In genomic region chr4:94361528-94362217, GRCm38 (mm10) we compare ENCODE assay signal across 12 mouse cellular contexts.
A peak's percentile ranks its signal among the peaks of the same experiment; 100 is the strongest.
DNase-seq lines count a peak whose midpoint lies in the region; ATAC-seq and TF ChIP-seq lines count a peak whose summit lies in the region.
"Had no signal": no experiment of that assay in that cellular context is flagged by ENCODE, and none has a peak within 500 bp of the region (broad histone marks: within the 10 kb centered on the region; RNA-seq: fewer than 3 reads in every experiment).

No protein-coding gene starts in this region.

- no peak for ATAC-seq in kidney, postnatal 0 days (replicated peaks; ENCODE audit: low FRiP score, low read depth)
- 0 out of 2 replicates have a peak, but pooled peaks have one; percentile 20 for ATAC-seq in forebrain, postnatal 0 days
- peak; percentile 52; the same call in 1 of the 2 replicates for ATAC-seq in midbrain, embryonic 11.5 days (ENCODE audit: low FRiP score)
- peak; percentile 45; the same call in 1 of the 2 replicates for ATAC-seq in neural tube, embryonic 15.5 days (ENCODE audit: low FRiP score)
- no peak for ATAC-seq in erythroblast, adult 5-6 weeks (replicated peaks; ENCODE audit: low FRiP score, poor library complexity, severe bottlenecking)
- no peak for ATAC-seq in intestine, postnatal 0 days

- no peak for TF ChIP-seq CTCF in kidney, postnatal 0 days (IDR thresholded peaks at IDR 0.05; ENCODE audit: low read depth)
- no peak for TF ChIP-seq CTCF in forebrain, postnatal 0 days (IDR thresholded peaks at IDR 0.05; ENCODE audit: low read depth)
- no peak for TF ChIP-seq CTCF in intestine, postnatal 0 days (IDR thresholded peaks at IDR 0.05; ENCODE audit: low read depth)

- no peaks in the 10 kb centered on the region for H3K9me3 ChIP-seq in kidney, postnatal 0 days (replicated peaks; ENCODE audit: low read length)
- no peaks in the 10 kb centered on the region for H3K9me3 ChIP-seq in forebrain, postnatal 0 days (ENCODE audit: low read length)
- no peaks in the 10 kb centered on the region for H3K9me3 ChIP-seq in midbrain, embryonic 11.5 days (ENCODE audit: control insufficient read depth, low read length)
- no peaks in the 10 kb centered on the region for H3K9me3 ChIP-seq in neural tube, embryonic 15.5 days (replicated peaks)
- H3K9me3 ChIP-seq in intestine, postnatal 0 days (ENCODE audit: control insufficient read depth), result no peaks in the 10 kb centered on the region
- H3K9me3 ChIP-seq: embryonic facial prominence, embryonic 12.5 days; heart, embryonic 15.5 days had no signal

- 36% methylated on average over 12 of the region's 12 CpGs for WGBS in kidney, postnatal 0 days
- 23% methylated on average over 12 of the region's 12 CpGs for WGBS in forebrain, postnatal 0 days
- WGBS in midbrain, embryonic 11.5 days, result 47% methylated on average over 12 of the region's 12 CpGs
- WGBS in neural tube, embryonic 15.5 days, result 15% methylated on average over 12 of the region's 12 CpGs
- WGBS in intestine, postnatal 0 days, result 75% methylated on average over 12 of the region's 12 CpGs

- H3K4me1 ChIP-seq in kidney, postnatal 0 days (replicated peaks; ENCODE audit: insufficient read depth, low read length), result no peaks in the 10 kb centered on the region
- no peaks in the 10 kb centered on the region for H3K4me1 ChIP-seq in forebrain, postnatal 0 days (ENCODE audit: insufficient read depth)
- H3K4me1 ChIP-seq in midbrain, embryonic 11.5 days (ENCODE audit: control insufficient read depth, insufficient read depth, low read length), result peaks cover 6% of the 10 kb centered on the region
- peaks cover 17% of the 10 kb centered on the region for H3K4me1 ChIP-seq in neural tube, embryonic 15.5 days
- no peaks in the 10 kb centered on the region for H3K4me1 ChIP-seq in intestine, postnatal 0 days (replicated peaks; ENCODE audit: control insufficient read depth, insufficient read depth, low read length)
- H3K4me1 ChIP-seq: embryonic facial prominence, embryonic 12.5 days; heart, embryonic 15.5 days had no signal

- H3K27me3 ChIP-seq in kidney, postnatal 0 days (ENCODE audit: insufficient read depth, low read length), result no peaks in the 10 kb centered on the region
- no peaks in the 10 kb centered on the region for H3K27me3 ChIP-seq in forebrain, postnatal 0 days (ENCODE audit: insufficient read depth, low read length)
- H3K27me3 ChIP-seq in midbrain, embryonic 11.5 days (ENCODE audit: control insufficient read depth, insufficient read depth, low read length), result no peaks in the 10 kb centered on the region
- H3K27me3 ChIP-seq in neural tube, embryonic 15.5 days (replicated peaks), result no peaks in the 10 kb centered on the region
- H3K27me3 ChIP-seq in intestine, postnatal 0 days (replicated peaks; ENCODE audit: control insufficient read depth, insufficient read depth, low read length), result no peaks in the 10 kb centered on the region
- H3K27me3 ChIP-seq: embryonic facial prominence, embryonic 12.5 days; heart, embryonic 15.5 days had no signal

- H3K36me3 ChIP-seq in kidney, postnatal 0 days (ENCODE audit: insufficient read depth, low read length), result no peaks in the 10 kb centered on the region
- H3K36me3 ChIP-seq in forebrain, postnatal 0 days (ENCODE audit: insufficient read depth), result no peaks in the 10 kb centered on the region
- no peaks in the 10 kb centered on the region for H3K36me3 ChIP-seq in midbrain, embryonic 11.5 days (ENCODE audit: control insufficient read depth, insufficient read depth, low read length)
- H3K36me3 ChIP-seq in neural tube, embryonic 15.5 days, result no peaks in the 10 kb centered on the region
- no peaks in the 10 kb centered on the region for H3K36me3 ChIP-seq in intestine, postnatal 0 days (ENCODE audit: control insufficient read depth, insufficient read depth)
- H3K36me3 ChIP-seq: embryonic facial prominence, embryonic 12.5 days; heart, embryonic 15.5 days had no signal

- H3K4me2 ChIP-seq in kidney, postnatal 0 days (ENCODE audit: low read length), result peak overlapping the region; percentile 23; the same call in 1 of the 2 replicates
- H3K4me2 ChIP-seq in forebrain, postnatal 0 days (ENCODE audit: low read depth), result no peak overlapping the region; the same call in 1 of the 2 replicates
- H3K4me2 ChIP-seq in midbrain, embryonic 11.5 days, result no peak overlapping the region
- peak overlapping the region; percentile 43 for H3K4me2 ChIP-seq in neural tube, embryonic 15.5 days
- H3K4me2 ChIP-seq in intestine, postnatal 0 days (replicated peaks; ENCODE audit: low read depth), result no peak overlapping the region
- H3K4me2 ChIP-seq: embryonic facial prominence, embryonic 12.5 days; heart, embryonic 15.5 days had no signal

- no peak overlapping the region for H3K9ac ChIP-seq in kidney, postnatal 0 days (ENCODE audit: low read depth, low read length)
- no peak overlapping the region for H3K9ac ChIP-seq in forebrain, postnatal 0 days
- H3K9ac ChIP-seq in midbrain, embryonic 11.5 days (ENCODE audit: low read length), result no peak overlapping the region
- no peak overlapping the region for H3K9ac ChIP-seq in neural tube, embryonic 15.5 days (replicated peaks)
- no peak overlapping the region for H3K9ac ChIP-seq in intestine, postnatal 0 days (ENCODE audit: low read depth, low read length)
- H3K9ac ChIP-seq: embryonic facial prominence, embryonic 12.5 days; heart, embryonic 15.5 days had no signal

- no peak for DNase-seq in kidney, postnatal 0 days (ENCODE audit: low spot score)
- DNase-seq in kidney, adult 11 months, result no peak
- DNase-seq in forebrain, postnatal 0 days, result no peak
- DNase-seq in midbrain, embryonic 11.5 days (ENCODE audit: low spot score, missing footprints), result peak; percentile 86
- no peak for DNase-seq in gastrocnemius, postnatal 4 days (ENCODE audit: low spot score in 2 of 2)
- DNase-seq: adrenal gland, postnatal 10 days; kidney, postnatal 36 days had no signal

- no peak overlapping the region for H3K27ac ChIP-seq in kidney, postnatal 0 days
- no peak overlapping the region for H3K27ac ChIP-seq in forebrain, postnatal 0 days (ENCODE audit: low read depth, low read length)
- H3K27ac ChIP-seq in midbrain, embryonic 11.5 days (ENCODE audit: low read depth, low read length), result no peak overlapping the region
- H3K27ac ChIP-seq in neural tube, embryonic 15.5 days (replicated peaks), result peak overlapping the region; percentile 37; the same call in 1 of the 2 replicates
- no peak overlapping the region for H3K27ac ChIP-seq in intestine, postnatal 0 days (ENCODE audit: low read depth, low read length)
- H3K27ac ChIP-seq: embryonic facial prominence, embryonic 12.5 days; heart, embryonic 15.5 days had no signal

- H3K4me3 ChIP-seq in kidney, postnatal 0 days (replicated peaks; ENCODE audit: low read depth, low read length), result no peak overlapping the region
- no peak overlapping the region for H3K4me3 ChIP-seq in forebrain, postnatal 0 days (ENCODE audit: low read depth, low read length)
- no peak overlapping the region for H3K4me3 ChIP-seq in midbrain, embryonic 11.5 days (ENCODE audit: low read depth, low read length)
- 0 out of 2 replicates have a peak overlapping the region, but pooled peaks have one; percentile 0 for H3K4me3 ChIP-seq in neural tube, embryonic 15.5 days (replicated peaks)
- no peak overlapping the region for H3K4me3 ChIP-seq in intestine, postnatal 0 days (ENCODE audit: low read depth, low read length)
- H3K4me3 ChIP-seq: embryonic facial prominence, embryonic 12.5 days; heart, embryonic 15.5 days had no signal

Comparison
In these comparisons a context has a peak if more than half of its experiments do, and no peak if none do; other contexts are left out.
1. ATAC-seq: peak in forebrain, postnatal 0 days (single experiment), midbrain, embryonic 11.5 days (single experiment) and neural tube, embryonic 15.5 days (single experiment); none in kidney, postnatal 0 days (single experiment), erythroblast, adult 5-6 weeks (single experiment) and intestine, postnatal 0 days (single experiment).
2. H3K4me2 ChIP-seq: peak in kidney, postnatal 0 days (single experiment) and neural tube, embryonic 15.5 days (single experiment); none in forebrain, postnatal 0 days (single experiment), midbrain, embryonic 11.5 days (single experiment) and intestine, postnatal 0 days (single experiment).